ENCODE assay signal across 35 mouse cellular contexts in genomic region chr12:78643691-78644090, GRCm38 (mm10). TPM values are rescaled to one million over a fixed set of nuclear protein-coding genes. Genes with fewer than 3 reads are reported as not detected.
DNase-seq lines count a peak whose midpoint lies in the region; ATAC-seq and TF ChIP-seq lines count a peak whose summit lies in the region.
"Had no signal": no experiment of that assay in that cellular context is flagged by ENCODE, and none has a peak within 500 bp of the region (broad histone marks: within the 10 kb centered on the region; RNA-seq: fewer than 3 reads in every experiment).

No protein-coding gene starts in this region.

- H3K27ac ChIP-seq in hindbrain, postnatal 0 days, result no peak overlapping the region
- no peak overlapping the region for H3K27ac ChIP-seq in hindbrain, embryonic 10.5 days
- H3K27ac ChIP-seq: forebrain, embryonic 10.5 days; intestine, embryonic 15.5 days; layer of hippocampus, adult 2 months; limb, embryonic 10.5 days; limb, embryonic 15.5 days; liver, embryonic 14.5 days; lung, embryonic 15.5 days had no signal

- DNase-seq in cerebellum, postnatal 10 days, result peak; percentile 39 to 43
- DNase-seq in cerebellum, adult 9-11 months, result no peak
- peak; percentile 47 for DNase-seq in hindbrain, postnatal 0 days (ENCODE audit: low spot score)
- DNase-seq in hindbrain, embryonic 10.5 days (ENCODE audit: low spot score), result no peak
- DNase-seq in retina, postnatal 1 day, result peak; percentile 17
- DNase-seq in retina, embryonic 14.5 days (ENCODE audit: low spot score), result no peak
- DNase-seq in gastrocnemius, adult 18-20 months (ENCODE audit: low spot score), result no peak
- DNase-seq in embryo, embryonic 10 days (ENCODE audit: low spot score), result no peak
- DNase-seq: adrenal gland, adult 8-10 months; cerebellum, adult 11-12 months; gastrocnemius, postnatal 10 days; heart, postnatal 14 days; kidney, adult 2 months; kidney, postnatal 36 days; right cerebral cortex, adult 18-20 months; spleen, adult 18-20 months; thymus, adult 18-20 months; thymus, postnatal 25 days had no signal

- no peak for ATAC-seq in hindbrain, postnatal 0 days
- ATAC-seq: hindbrain, embryonic 16.5 days; intestine, embryonic 15.5 days had no signal

- H3K27me3 ChIP-seq in hindbrain, postnatal 0 days (ENCODE audit: insufficient read depth, low read length), result no peaks in the 10 kb centered on the region
- no peaks in the 10 kb centered on the region for H3K27me3 ChIP-seq in hindbrain, embryonic 10.5 days (ENCODE audit: insufficient read depth, poor library complexity, severe bottlenecking)
- H3K27me3 ChIP-seq: CH12.LX; intestine, embryonic 15.5 days; limb, embryonic 15.5 days; lung, embryonic 15.5 days had no signal

- no peaks in the 10 kb centered on the region for H3K4me1 ChIP-seq in hindbrain, postnatal 0 days (ENCODE audit: insufficient read depth, low read length)
- H3K4me1 ChIP-seq in hindbrain, embryonic 10.5 days (replicated peaks), result no peaks in the 10 kb centered on the region
- H3K4me1 ChIP-seq: intestine, embryonic 15.5 days; limb, embryonic 15.5 days had no signal

- no peak overlapping the region for H3K9ac ChIP-seq in hindbrain, postnatal 0 days (replicated peaks; ENCODE audit: low read length)
- H3K9ac ChIP-seq: intestine, embryonic 15.5 days; limb, embryonic 15.5 days; liver, embryonic 14.5 days; lung, embryonic 15.5 days had no signal

- no peaks in the 10 kb centered on the region for H3K9me3 ChIP-seq in hindbrain, postnatal 0 days (ENCODE audit: low read length)
- H3K9me3 ChIP-seq in hindbrain, embryonic 10.5 days, result no peaks in the 10 kb centered on the region
- H3K9me3 ChIP-seq: forebrain, embryonic 10.5 days; intestine, embryonic 15.5 days; limb, embryonic 10.5 days; limb, embryonic 15.5 days; lung, embryonic 15.5 days had no signal

- TF ChIP-seq CTCF in hindbrain, postnatal 0 days (IDR thresholded peaks at IDR 0.05; ENCODE audit: low read depth), result no peak

- no peak overlapping the region for H3K4me2 ChIP-seq in hindbrain, postnatal 0 days (ENCODE audit: low read depth, low read length)
- H3K4me2 ChIP-seq: intestine, embryonic 15.5 days; limb, embryonic 15.5 days; lung, embryonic 15.5 days; midbrain, embryonic 11.5 days had no signal

- H3K36me3 ChIP-seq in hindbrain, postnatal 0 days (ENCODE audit: insufficient read depth, low read length), result no peaks in the 10 kb centered on the region
- H3K36me3 ChIP-seq in hindbrain, embryonic 10.5 days, result no peaks in the 10 kb centered on the region
- H3K36me3 ChIP-seq: forebrain, embryonic 10.5 days; intestine, embryonic 15.5 days; limb, embryonic 10.5 days; limb, embryonic 15.5 days; lung, embryonic 15.5 days had no signal

- WGBS in hindbrain, postnatal 0 days, result 54% methylated on average over 2 of the region's 2 CpGs
- WGBS in hindbrain, embryonic 10.5 days, result 76% methylated on average over 2 of the region's 2 CpGs

- no peak overlapping the region for H3K4me3 ChIP-seq in hindbrain, postnatal 0 days (ENCODE audit: low read length)
- H3K4me3 ChIP-seq in hindbrain, embryonic 10.5 days, result no peak overlapping the region
- H3K4me3 ChIP-seq: forebrain, embryonic 10.5 days; intestine, embryonic 15.5 days; layer of hippocampus, adult 2 months; limb, embryonic 10.5 days; limb, embryonic 15.5 days; lung, embryonic 15.5 days had no signal

RNA-seq across cellular contexts. Expression of gene Fam71d, which starts 47.6 kb away (rescaled TPM):
- total RNA-seq in hindbrain, postnatal 0 days (2014; rRNA removed), result not detected in 2 replicates
- polyA plus RNA-seq in hindbrain, postnatal 0 days (2015; fragmentation: Nextera tagmentation; extraction: Ambion mirVana), result 0.23 TPM in 1 of 2 replicates, not detected in the other
- 0.41 TPM in 1 of 2 replicates, not detected in the other for polyA plus RNA-seq in hindbrain, embryonic 10.5 days (2016; fragmentation: Nextera tagmentation; extraction: Ambion mirVana)
- not detected for total RNA-seq in gastrocnemius, adult 18-20 months (2021)
- total RNA-seq: CH12.LX; ES-E14; gastrocnemius, postnatal 10 days; megakaryocyte progenitor cell, adult 5-6 weeks had no signal
- polyA plus RNA-seq: C2C12; embryonic facial prominence, embryonic 11.5 days; forebrain, embryonic 10.5 days; heart, embryonic 14.5 days; intestine, embryonic 15.5 days; kidney, embryonic 16.5 days; limb, embryonic 10.5 days; limb, embryonic 15.5 days; liver, embryonic 14.5 days; lung, embryonic 15.5 days; midbrain, embryonic 11.5 days; stomach, embryonic 16.5 days had no signal

Comparison
In these comparisons a context has a peak if more than half of its experiments do, and no peak if none do; other contexts are left out.
1. DNase-seq: peak in cerebellum, postnatal 10 days (2 of 2), hindbrain, postnatal 0 days (single experiment) and retina, postnatal 1 day (single experiment); none in cerebellum, adult 9-11 months (single experiment), hindbrain, embryonic 10.5 days (single experiment), retina, embryonic 14.5 days (single experiment), gastrocnemius, adult 18-20 months (single experiment) and embryo, embryonic 10 days (single experiment).